Mouse (Mus musculus) brown adipose tissue, adult 24 weeks (tissue): ENCODE results near the gene Ndufv1. TPM values are rescaled to one million over a fixed set of nuclear protein-coding genes. Genes with fewer than 3 reads are reported as not detected.
A peak's percentile ranks its signal among the peaks of the same experiment; 100 is the strongest.
"Not testable (repeated sequence)": the region's sequence is repeated elsewhere in the genome, so short reads cannot be mapped to it uniquely, and the experiment has no call there.

Experiments used
- H3K27ac ChIP-seq: fragments of 200-500 bp; replicated peaks from 2 replicates; pipeline ENCODE4 v1.5.1; 2012; ENCODE audit warnings: low read depth, mild to moderate bottlenecking, low read length
- H3K4me1 ChIP-seq: fragments of 200-500 bp; 2 replicates; pipeline ENCODE4 v1.6.1; 2012; ENCODE audit warnings: low read length, mixed read lengths; ENCODE audit not compliant: control insufficient read depth, insufficient read depth, insufficient read length
- H3K4me3 ChIP-seq: fragments of 200-500 bp; 2 replicates; pipeline ENCODE4 v1.5.1; 2012; ENCODE audit warnings: low read depth, mild to moderate bottlenecking, low read length, moderate library complexity; ENCODE audit not compliant: insufficient read depth
- polyA plus RNA-seq: library from polyadenylated mRNA; stranded (reverse); fragments of >200 nt; gene quantifications from 2 replicates; pipeline ENCODE4 v1.2.4, GENCODE M21; 2012; ENCODE audit not compliant: missing spikeins, insufficient read depth, insufficient read length

The Ndufv1 gene
- polyA plus RNA-seq, 1 experiment, result 1,213 TPM

GRCm38 (mm10) chr19:4051016-4051415 lies 38.4 kb upstream of the Ndufv1 start:
- peaks cover 8% of the 10 kb centered on the region; the same call in 1 of the 2 replicates for H3K4me1 ChIP-seq
- H3K4me3 ChIP-seq, result no peak overlapping the region
- no peak overlapping the region for H3K27ac ChIP-seq

DNA sequence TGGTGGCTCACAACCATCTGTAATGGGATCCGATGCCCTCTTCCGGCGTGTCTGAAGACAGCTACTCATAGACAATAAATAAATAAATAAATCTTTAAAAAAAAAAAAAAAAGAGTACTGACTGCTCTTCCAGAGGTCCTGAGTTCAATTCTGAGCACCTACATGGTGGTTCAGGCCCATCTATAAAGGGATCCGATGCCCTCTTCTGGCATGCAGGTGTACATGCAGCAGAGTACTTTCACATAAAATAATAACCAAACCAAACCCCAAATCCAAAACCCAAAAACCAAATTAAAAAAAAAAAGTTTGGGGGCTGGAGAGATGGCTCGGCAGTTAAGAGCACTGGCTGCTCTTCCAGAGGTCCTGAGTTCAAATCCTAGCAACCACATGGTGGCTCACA lies 36.5 kb upstream of the Ndufv1 start:
- H3K4me3 ChIP-seq, H3K27ac ChIP-seq: not testable (repeated sequence)

GRCm38 (mm10) chr19:4047859-4048258 lies 35.3 kb upstream of the Ndufv1 start:
- H3K4me1 ChIP-seq, result 0 out of 2 replicates have a peak, but pooled peaks cover 3% of the 10 kb centered on the region
- no peak overlapping the region for H3K27ac ChIP-seq
- H3K4me3 ChIP-seq, result no peak overlapping the region

More for the DNA sequence above, 36.5 kb upstream of the Ndufv1 start:
- not testable (repeated sequence) for H3K4me1 ChIP-seq

DNA sequence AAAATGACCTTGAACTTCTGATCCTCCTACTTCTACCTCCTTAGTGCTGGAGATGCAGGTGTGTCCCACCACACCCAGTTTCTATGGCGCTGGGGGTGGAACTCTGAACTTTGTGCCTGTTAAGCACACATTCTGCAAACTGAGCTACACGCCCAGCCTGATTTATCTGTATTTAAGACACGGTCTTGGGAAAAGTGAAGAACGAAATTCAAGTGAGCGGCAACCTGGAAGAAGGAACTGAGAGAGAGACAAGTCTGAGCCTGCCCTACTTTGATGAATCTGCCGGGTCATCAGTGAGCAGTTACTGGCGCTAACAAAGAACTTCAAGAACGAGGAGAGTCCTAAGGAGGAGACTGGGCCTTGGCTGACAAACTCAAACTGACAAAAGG lies 34.3 kb upstream of the Ndufv1 start:
- H3K27ac ChIP-seq, result no peak overlapping the region
- no peak overlapping the region for H3K4me3 ChIP-seq
- H3K4me1 ChIP-seq, result 0 out of 2 replicates have a peak, but pooled peaks cover 3% of the 10 kb centered on the region

DNA sequence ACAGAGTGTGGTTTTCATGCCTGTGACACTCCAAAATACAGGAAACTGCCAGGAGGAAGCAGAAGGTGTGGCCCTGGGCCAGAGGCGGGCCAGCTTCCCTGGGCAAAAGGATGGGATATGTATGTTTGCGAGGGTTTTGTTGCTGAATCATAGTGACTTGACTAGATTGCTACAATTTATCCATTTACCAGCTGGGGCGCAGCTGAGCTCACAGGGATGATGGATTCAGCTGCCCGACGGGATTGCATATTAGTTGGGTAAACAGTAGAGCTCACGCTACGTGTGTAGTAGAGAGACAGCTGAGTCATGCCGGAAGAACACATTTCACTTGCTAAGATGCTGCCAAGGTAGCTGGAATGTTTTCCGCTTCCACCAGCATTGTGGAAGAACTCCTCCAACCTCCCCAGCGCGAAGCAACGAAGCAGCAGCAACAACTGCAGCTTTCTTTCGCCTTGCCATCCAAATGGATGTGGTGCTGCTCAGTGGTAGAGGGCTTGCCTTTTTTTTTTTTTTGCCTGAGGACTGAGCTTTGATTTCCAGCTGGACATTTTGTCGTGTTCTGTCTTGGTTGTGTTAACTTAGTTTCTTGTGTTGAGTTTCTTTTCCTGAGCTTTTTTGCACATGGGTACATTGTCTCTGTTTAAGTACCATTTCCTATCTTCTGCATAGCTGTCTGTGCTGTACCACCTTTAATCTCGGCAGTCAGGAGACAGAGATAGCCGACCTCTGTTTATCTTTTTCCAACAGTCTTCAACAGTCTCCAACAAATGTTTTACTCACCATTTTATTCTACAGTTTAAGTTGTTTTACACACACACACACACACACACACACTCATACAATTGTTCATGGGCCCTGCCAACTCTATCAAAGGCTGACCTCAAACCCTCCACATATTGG lies 33.6 kb upstream of the Ndufv1 start, which contains the start of gene Gstp2:
Gene Gstp2 (minus strand): TSS at position 58 of the 900 bp plus-strand sequence.
- peak within 1 kb of the TSS; percentile 16; the same call in 1 of the 2 replicates for H3K4me3 ChIP-seq
- peak within 1 kb of the TSS; percentile 52 for H3K27ac ChIP-seq
- 0 out of 2 replicates have a peak, but pooled peaks cover 3% of the 10 kb centered on the region for H3K4me1 ChIP-seq

- not testable (repeated sequence) for H3K4me1 ChIP-seq, H3K4me3 ChIP-seq, H3K27ac ChIP-seq
Observed at GRCm38 (mm10) chr19:4044109-4044508, 31.5 kb upstream of the Ndufv1 start.

- peaks cover 5% of the 10 kb centered on the region; the same call in 1 of the 2 replicates for H3K4me1 ChIP-seq
- H3K4me3 ChIP-seq, result peak overlapping the region; percentile 22; the same call in 1 of the 2 replicates
- no peak overlapping the region for H3K27ac ChIP-seq
Observed at GRCm38 (mm10) chr19:4042124-4042523, 29.5 kb upstream of the Ndufv1 start.

- not testable (repeated sequence) for H3K4me1 ChIP-seq, H3K4me3 ChIP-seq, H3K27ac ChIP-seq
Observed at GRCm38 (mm10) chr19:4041500-4041899, 28.9 kb upstream of the Ndufv1 start.

- not testable (repeated sequence) for H3K4me3 ChIP-seq, H3K4me1 ChIP-seq, H3K27ac ChIP-seq
Observed at GRCm38 (mm10) chr19:4040941-4041340, 28.3 kb upstream of the Ndufv1 start.

GRCm38 (mm10) chr19:4037788-4038232 lies 25.2 kb upstream of the Ndufv1 start, which contains the start of gene Gstp1:
TSS of gene Gstp1 (minus strand) at chr19:4037985.
- peak within 1 kb of the TSS; percentile 77 for H3K4me3 ChIP-seq
- peaks cover 8% of the 10 kb centered on the region; the same call in 1 of the 2 replicates for H3K4me1 ChIP-seq
- peak within 1 kb of the TSS; percentile 52; the same call in 1 of the 2 replicates for H3K27ac ChIP-seq

- not testable (repeated sequence) for H3K4me1 ChIP-seq
- peak overlapping the region; percentile 77 for H3K4me3 ChIP-seq
- peak overlapping the region; percentile 52; the same call in 1 of the 2 replicates for H3K27ac ChIP-seq
Observed at GRCm38 (mm10) chr19:4037154-4037787, 24.7 kb upstream of the Ndufv1 start.

GRCm38 (mm10) chr19:4036327-4037045 lies 23.9 kb upstream of the Ndufv1 start:
- H3K4me3 ChIP-seq, result peak overlapping the region; percentile 32; the same call in 1 of the 2 replicates
- no peak overlapping the region for H3K27ac ChIP-seq
- H3K4me1 ChIP-seq, result peaks cover 8% of the 10 kb centered on the region; the same call in 1 of the 2 replicates

- Histone ChIP-seq H3K4me3 (no peak overlapping the region), H3K27ac (no peak overlapping the region), H3K4me1 (peaks cover 8% of the 10 kb centered on the region; the same call in 1 of the 2 replicates)
Observed at GRCm38 (mm10) chr19:4033742-4034141, 21.1 kb upstream of the Ndufv1 start.

- H3K27ac ChIP-seq, result no peak overlapping the region
- peaks cover 6% of the 10 kb centered on the region; the same call in 1 of the 2 replicates for H3K4me1 ChIP-seq
- H3K4me3 ChIP-seq, result no peak overlapping the region
Observed at GRCm38 (mm10) chr19:4033298-4033697, 20.7 kb upstream of the Ndufv1 start.
